Mouse (Mus musculus): ENCODE results near the gene Nlk. TPM values are rescaled to one million over a fixed set of nuclear protein-coding genes. Genes with fewer than 3 reads are reported as not detected.

Nlk gene
- polyA plus RNA-seq, 1 experiment from 2014 or later, result 26.7 TPM

DNA sequence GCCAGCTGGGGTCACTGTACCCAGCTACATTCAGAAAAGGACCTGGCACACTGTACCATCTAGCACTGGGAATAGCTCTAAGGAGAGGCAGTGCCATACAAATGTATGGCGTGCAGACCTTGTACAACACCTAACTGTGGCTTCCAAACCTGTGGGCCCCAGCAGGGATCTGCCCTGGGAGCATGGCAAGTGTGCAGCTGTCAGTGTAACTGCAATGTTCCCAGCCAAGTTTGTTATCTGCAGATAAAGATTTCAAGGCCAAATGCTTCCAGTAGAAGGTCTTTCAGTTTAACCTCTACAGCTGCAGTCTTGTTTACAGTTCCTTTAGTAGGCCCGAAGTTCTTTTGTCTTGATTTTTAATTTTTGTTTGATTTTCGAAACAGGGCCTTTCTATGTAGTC, 141.6 kb downstream of the Nlk start:
- Histone ChIP-seq H3K9me3 (no peaks in the 10 kb centered on the region), H3K36me3 (replicated peaks) (no peaks in the 10 kb centered on the region), H3K4me1 (peaks cover 5% of the 10 kb centered on the region; the same call in 1 of the 2 replicates), H3K9ac (no peak overlapping the region), H3K27me3 (replicated peaks) (no peaks in the 10 kb centered on the region), H3K4me3 (no peak overlapping the region), H3K4me2 (no peak overlapping the region), H3K27ac (no peak overlapping the region)
- 84% methylated on average over 3 of the region's 3 CpGs for WGBS
- no peak for ATAC-seq (replicated peaks)

DNA sequence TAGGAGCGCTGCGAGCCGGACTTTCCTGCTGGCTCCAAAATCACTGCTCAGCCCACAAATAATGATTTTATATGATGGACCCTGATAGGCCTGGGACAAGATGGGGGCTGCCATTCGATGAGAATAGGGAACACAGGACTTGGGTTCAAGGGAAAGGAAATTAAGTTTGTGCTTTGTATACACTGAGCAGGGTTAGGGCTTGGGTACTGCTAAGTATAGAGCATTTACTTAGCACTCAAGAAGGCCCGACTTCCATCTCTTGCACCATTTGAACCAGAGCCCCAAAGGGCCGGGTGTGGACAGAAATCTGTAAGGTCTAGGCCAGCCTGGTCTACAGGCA, 146.1 kb downstream of the Nlk start:
- Histone ChIP-seq H3K27me3 (replicated peaks) (no peaks in the 10 kb centered on the region), H3K4me3 (peak overlapping the region; percentile 62), H3K9me3 (no peaks in the 10 kb centered on the region), H3K36me3 (replicated peaks) (no peaks in the 10 kb centered on the region), H3K4me2 (peak overlapping the region; percentile 86), H3K27ac (peak overlapping the region; percentile 91), H3K4me1 (peaks cover 19% of the 10 kb centered on the region), H3K9ac (peak overlapping the region; percentile 64)
- ATAC-seq (replicated peaks), result peak; percentile 56
- WGBS, result 33% methylated on average over 6 of the region's 6 CpGs

DNA sequence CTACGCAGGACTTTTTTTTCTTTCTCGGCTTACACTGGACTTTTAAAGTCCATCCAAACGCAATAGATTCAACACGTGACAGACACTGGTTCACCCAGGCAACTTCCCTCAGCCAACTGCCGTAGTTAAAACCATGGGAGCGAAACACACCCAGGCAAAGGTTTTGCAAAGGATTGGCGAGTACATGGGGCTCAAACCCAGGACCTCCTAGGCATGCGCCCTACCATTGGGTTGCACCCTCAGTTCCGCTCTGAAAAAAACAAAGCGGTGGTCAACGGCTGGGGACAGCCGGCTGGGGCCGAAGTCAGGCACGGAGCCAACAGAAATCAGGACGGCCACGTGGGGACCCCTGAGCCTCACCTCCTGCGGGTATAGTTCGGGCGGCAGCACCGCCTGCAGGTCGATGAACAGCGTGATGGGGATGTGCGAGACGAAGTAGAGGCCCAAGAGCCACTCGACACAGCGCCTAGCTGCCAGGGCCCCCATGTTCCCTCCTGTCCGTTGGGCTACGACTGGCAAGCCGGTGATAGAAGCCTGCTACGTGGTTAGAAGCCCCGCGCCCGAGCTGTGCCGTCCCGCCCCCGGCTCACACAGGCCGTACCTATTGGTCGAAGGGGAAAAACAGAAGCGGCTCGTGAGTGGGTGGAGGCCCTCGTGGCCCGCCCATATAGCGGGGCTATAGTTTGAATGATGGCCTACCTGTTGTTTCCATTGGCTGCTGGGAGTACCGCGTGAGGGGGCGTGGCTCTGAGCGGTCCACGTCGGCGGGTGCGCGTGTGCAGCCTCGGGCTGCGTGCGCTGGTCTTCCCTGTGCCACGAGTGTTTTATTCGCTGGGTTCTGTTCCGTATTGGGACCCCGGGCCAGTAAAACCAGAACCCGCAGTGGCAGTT, 146.8 kb downstream of the Nlk start, which contains the start of gene Tmem97:
TSS of gene Tmem97 (minus strand) at position 610 of the 891 bp plus-strand sequence.
- Histone ChIP-seq H3K9me3 (no peaks in the 10 kb centered on the region), H3K27me3 (replicated peaks) (no peaks in the 10 kb centered on the region), H3K4me1 (peaks cover 19% of the 10 kb centered on the region), H3K4me2 (peak within 1 kb of the TSS; percentile 86), H3K27ac (peak within 1 kb of the TSS; percentile 91), H3K9ac (peak within 1 kb of the TSS; percentile 64), H3K36me3 (replicated peaks) (no peaks in the 10 kb centered on the region), H3K4me3 (peak within 1 kb of the TSS; percentile 62)
- ATAC-seq (replicated peaks), result peak; percentile 100
- WGBS, result under 1% methylated on average over 60 of the region's 60 CpGs

DNA sequence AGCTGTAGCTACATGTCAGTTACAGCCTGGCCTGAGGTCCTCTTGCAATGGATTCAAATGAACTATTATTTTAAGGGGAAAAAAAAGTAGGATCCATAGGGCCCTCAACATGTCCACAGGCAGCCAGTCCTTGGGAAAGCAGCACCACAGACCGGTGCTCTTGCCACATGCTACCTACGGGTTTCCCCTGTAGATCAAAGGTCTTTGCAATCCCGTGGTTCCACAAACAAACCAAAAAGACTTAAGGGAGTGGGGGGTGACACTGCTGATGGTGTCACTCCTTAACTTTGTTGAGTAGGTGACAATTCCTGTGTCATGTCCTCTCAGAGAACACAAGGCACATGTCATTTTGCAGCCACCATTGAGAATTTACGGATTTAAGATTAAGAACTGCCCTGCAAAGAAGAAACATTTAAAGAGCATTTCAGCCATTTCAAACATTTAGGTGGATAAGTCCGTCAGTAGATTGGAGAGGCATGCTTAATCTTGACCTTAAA, 147.6 kb downstream of the Nlk start:
- peak overlapping the region; percentile 55; the same call in 1 of the 2 replicates for H3K9ac ChIP-seq
- no peak overlapping the region for H3K27ac ChIP-seq
- no peaks in the 10 kb centered on the region for H3K9me3 ChIP-seq
- no peak for ATAC-seq (replicated peaks)
- peak overlapping the region; percentile 86 for H3K4me2 ChIP-seq
- WGBS, result 12% methylated on average over 5 of the region's 5 CpGs
- no peaks in the 10 kb centered on the region for H3K27me3 ChIP-seq (replicated peaks)
- H3K4me1 ChIP-seq, result peaks cover 19% of the 10 kb centered on the region
- H3K36me3 ChIP-seq (replicated peaks), result no peaks in the 10 kb centered on the region
- H3K4me3 ChIP-seq, result peak overlapping the region; percentile 62

DNA sequence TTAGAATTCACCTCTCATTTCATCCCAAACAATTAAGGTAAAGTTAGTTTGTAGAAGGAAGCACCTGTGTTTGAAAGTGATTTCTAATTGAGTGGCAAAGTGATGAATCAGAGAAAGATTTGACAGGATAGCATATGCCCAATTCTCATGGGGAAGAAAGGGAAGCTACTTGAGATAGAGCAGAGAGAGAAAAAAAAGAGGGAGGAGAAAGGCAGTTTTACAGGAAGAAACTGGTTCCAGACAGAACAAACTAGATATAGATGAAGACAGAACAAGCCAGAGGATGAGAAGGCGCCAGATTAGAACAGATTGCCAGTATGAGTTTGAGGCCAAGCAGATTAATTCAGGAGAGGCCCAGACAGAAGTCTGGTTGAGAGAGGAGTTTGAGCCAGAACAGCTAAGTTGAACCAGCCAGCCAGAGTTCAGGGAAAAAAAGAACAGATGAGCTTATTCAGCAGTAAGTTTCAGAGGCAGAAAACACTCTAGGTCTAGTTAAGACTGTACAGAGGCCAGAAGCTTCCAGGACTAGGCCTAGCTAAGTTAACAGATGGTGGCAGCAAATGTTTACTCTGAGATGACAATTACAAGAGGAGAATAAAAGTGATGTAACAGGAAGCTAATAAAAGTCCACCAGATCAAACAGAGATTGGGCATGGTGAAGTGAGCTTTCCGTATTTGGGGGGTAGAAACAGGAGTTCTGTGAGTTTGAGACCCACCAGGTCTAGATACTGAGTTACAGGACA, 149.3 kb downstream of the Nlk start:
- WGBS, result 89% methylated on average over 2 of the region's 2 CpGs
- Histone ChIP-seq H3K36me3 (replicated peaks) (peaks cover 11% of the 10 kb centered on the region), H3K27me3 (replicated peaks) (no peaks in the 10 kb centered on the region), H3K4me1 (peaks cover 19% of the 10 kb centered on the region), H3K9ac (no peak overlapping the region), H3K4me2 (no peak overlapping the region), H3K9me3 (no peaks in the 10 kb centered on the region), H3K4me3 (no peak overlapping the region), H3K27ac (no peak overlapping the region)
- no peak for ATAC-seq (replicated peaks)

DNA sequence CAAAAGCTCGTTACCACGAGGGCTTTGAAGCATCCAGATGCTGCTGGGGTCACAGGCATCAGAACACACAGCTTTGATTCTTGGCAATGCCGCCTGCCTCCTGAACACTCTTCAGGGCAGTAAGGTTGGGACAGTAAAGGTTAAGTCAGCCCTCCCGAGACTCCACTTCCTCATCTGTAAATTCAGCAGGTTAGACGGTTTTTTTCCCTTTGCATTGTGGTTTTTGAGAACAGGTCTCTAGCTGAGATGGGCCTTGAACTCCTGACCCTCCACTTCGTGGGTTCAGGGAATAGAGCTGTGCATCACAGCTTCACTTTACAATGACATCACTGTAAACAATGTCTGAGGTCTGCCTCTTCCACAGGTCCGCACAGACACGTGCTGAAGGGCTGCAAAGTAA, 152.0 kb downstream of the Nlk start:
- Histone ChIP-seq H3K27ac (no peak overlapping the region), H3K4me1 (peaks cover 15% of the 10 kb centered on the region), H3K9ac (no peak overlapping the region), H3K4me2 (no peak overlapping the region), H3K27me3 (replicated peaks) (no peaks in the 10 kb centered on the region), H3K4me3 (no peak overlapping the region), H3K9me3 (no peaks in the 10 kb centered on the region), H3K36me3 (replicated peaks) (peaks cover 21% of the 10 kb centered on the region)
- ATAC-seq (replicated peaks), result no peak
- 85% methylated on average over 8 of the region's 8 CpGs for WGBS

DNA sequence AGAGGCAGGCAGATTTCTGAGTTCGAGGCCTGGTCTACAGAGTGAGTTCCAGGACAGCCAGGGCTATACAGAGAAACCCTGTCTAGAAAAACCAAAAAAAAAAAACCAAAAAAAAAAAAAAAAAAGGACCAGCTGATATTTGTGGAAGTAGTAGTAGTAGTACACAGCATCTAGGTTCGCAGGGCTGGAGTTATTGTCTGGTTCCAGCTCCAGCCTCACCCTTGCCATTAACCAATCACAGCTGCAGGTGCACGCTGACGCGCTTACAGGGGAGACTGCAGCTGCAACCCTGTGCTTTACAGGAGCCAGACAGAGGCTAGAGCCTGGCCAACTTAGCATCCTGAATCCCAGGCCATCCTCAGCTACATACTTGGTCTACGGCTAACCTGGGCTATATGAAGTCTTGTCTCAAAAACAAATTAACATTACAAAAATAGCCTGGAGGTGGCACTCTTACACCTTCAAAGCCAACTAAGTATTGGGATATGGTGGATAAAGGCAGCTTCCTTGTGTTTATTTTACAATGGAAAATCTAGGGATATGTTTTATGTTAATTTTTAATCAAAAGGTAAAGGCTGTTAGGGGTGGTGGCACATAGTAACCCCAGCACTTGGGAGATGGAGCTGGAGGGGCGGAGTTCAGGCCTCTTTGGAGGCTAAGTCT, 152.6 kb downstream of the Nlk start:
- 94% methylated on average over 7 of the region's 7 CpGs for WGBS
- Histone ChIP-seq H3K4me3 (no peak overlapping the region), H3K4me2 (no peak overlapping the region), H3K9me3 (no peaks in the 10 kb centered on the region), H3K27ac (no peak overlapping the region), H3K27me3 (replicated peaks) (no peaks in the 10 kb centered on the region), H3K36me3 (replicated peaks) (peaks cover 25% of the 10 kb centered on the region), H3K9ac (no peak overlapping the region), H3K4me1 (peaks cover 9% of the 10 kb centered on the region)
- ATAC-seq (replicated peaks), result no peak

DNA sequence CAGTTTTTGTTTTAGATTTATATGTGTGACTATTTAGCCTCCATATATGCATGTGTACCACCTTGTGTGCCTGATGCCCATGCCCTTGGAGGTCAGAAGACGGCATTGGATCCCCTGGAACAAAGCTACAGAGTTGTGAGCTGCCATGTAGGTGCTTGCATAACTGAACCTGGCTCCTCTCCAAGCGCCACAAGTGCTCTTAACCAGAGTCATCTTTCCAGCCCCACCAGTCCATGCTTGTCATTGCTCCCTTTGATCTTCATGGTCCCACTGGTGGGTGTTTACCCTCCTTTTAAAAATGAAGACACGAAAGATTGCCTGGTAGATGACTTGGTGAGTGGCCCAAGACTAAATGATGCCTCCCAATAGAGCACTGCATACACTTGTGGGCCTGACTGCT, 156.8 kb downstream of the Nlk start:
- ATAC-seq (replicated peaks), result no peak
- Histone ChIP-seq H3K36me3 (replicated peaks) (peaks cover 34% of the 10 kb centered on the region), H3K9me3 (no peaks in the 10 kb centered on the region), H3K4me3 (no peak overlapping the region), H3K4me2 (no peak overlapping the region), H3K4me1 (peaks cover 15% of the 10 kb centered on the region), H3K27ac (no peak overlapping the region), H3K9ac (no peak overlapping the region), H3K27me3 (replicated peaks) (no peaks in the 10 kb centered on the region)
- 90% methylated on average over 3 of the region's 3 CpGs for WGBS

DNA sequence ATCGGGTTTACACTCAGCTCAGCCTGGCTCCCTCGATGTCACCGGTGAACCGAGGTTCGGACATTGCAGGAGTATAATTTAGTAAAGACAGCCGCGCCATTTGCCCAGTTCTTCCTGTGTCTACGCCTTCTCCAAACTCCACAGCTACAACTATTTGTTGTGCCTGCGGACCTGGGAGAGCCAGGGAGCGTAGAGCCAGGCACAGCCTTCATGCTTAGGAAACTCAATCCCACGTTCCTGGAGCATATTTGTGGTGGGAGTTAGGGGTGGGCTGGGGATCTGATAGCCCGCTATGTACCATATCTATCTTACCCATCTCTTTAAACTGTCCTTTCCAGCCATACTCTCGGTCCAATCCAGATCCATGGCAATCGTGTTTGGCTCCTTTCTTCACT, 160.5 kb downstream of the Nlk start:
- no peak for ATAC-seq (replicated peaks)
- Histone ChIP-seq H3K4me2 (peak overlapping the region; percentile 67), H3K27me3 (replicated peaks) (no peaks in the 10 kb centered on the region), H3K9ac (peak overlapping the region; percentile 76), H3K36me3 (replicated peaks) (peaks cover 22% of the 10 kb centered on the region), H3K9me3 (no peaks in the 10 kb centered on the region), H3K27ac (peak overlapping the region; percentile 92), H3K4me3 (peak overlapping the region; percentile 94), H3K4me1 (peaks cover 37% of the 10 kb centered on the region)
- 3% methylated on average over 14 of the region's 14 CpGs for WGBS

DNA sequence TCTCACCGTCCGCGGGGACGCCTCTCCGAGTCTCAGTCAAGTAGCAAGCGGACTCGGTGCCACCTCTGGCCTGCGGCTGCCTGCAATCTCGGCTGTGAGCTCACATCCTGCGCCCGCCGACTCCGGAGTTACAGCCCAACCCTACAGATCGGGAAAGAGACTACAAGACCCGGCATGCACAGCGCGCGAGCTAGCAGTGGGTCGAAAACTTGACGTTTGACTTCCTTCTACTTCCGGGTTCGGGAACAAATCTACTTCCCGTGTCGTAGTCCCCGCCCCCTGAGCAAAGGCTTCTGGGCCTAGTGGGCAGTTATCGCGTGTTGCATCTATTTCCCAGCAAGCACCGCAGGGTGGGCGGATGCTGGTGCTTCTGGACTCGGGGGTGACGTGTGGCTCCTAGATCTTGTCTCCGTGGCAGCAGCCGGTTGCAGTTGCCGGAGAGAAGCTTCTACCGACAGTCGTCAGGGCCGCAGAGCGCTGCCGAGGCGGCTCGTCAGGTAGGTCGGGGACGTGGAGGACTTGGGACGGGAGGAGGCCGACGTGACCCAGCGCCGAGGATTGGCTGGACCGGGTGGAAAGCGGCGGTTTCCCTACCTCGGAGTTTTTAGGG, 161.0 kb downstream of the Nlk start, which contains the start of the genes Tnfaip1 and Ift20:
TSS of gene Tnfaip1 (minus strand) at position 253 of the 610 bp plus-strand sequence.
TSS of gene Ift20 (plus strand) at position 282 of the 610 bp plus-strand sequence.
- Histone ChIP-seq H3K4me3 (peak within 1 kb of the TSS; percentile 94), H3K36me3 (replicated peaks) (peaks cover 22% of the 10 kb centered on the region), H3K27ac (peak within 1 kb of the TSS; percentile 92), H3K9me3 (no peaks in the 10 kb centered on the region), H3K9ac (peak within 1 kb of the TSS; percentile 89), H3K4me2 (peak within 1 kb of the TSS; percentile 88), H3K27me3 (replicated peaks) (no peaks in the 10 kb centered on the region), H3K4me1 (peaks cover 37% of the 10 kb centered on the region)
- under 1% methylated on average over 52 of the region's 52 CpGs for WGBS
- ATAC-seq (replicated peaks), result peak; percentile 98

DNA sequence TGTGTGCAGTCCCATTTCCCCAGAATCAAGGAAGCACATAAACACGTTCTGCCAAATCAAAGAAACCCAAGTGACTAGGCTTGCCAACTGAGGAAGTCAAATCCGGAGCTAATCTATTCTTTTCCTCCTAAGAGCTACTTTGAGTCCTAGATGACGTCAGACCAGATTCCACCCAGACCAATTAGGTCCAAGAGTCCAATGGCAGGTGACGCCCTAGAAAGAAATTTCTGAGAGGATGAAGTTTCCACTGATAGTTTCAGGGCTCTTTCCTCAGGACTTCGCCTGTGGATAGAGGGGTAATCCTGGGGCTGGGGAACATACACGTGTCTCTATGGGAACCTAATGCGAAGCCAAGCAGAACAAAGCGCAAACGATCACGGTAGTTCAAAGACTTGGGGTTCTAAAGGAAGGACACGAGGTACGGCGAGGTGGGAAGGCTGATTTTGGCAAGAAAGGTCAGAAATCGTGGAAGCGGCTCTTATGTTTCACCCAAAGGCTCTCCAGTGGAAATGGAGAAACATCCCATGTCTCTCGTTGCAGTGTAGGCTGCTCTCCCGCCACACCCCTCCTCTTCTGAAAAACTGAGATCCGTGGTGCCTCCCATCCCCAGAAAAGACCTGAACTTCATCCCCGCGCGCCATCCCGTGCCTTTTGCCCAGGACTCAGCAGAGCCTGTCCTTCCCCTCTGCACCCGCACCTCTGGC, 161.6 kb downstream of the Nlk start:
- peak overlapping the region; percentile 92 for H3K27ac ChIP-seq
- H3K27me3 ChIP-seq (replicated peaks), result no peaks in the 10 kb centered on the region
- peak overlapping the region; percentile 88 for H3K4me2 ChIP-seq
- no peaks in the 10 kb centered on the region for H3K9me3 ChIP-seq
- peak overlapping the region; percentile 89 for H3K9ac ChIP-seq
- under 1% methylated on average over 23 of the region's 23 CpGs for WGBS
- peak overlapping the region; percentile 94 for H3K4me3 ChIP-seq
- peak; percentile 19 for ATAC-seq (replicated peaks)
- peaks cover 37% of the 10 kb centered on the region for H3K4me1 ChIP-seq
- peaks cover 16% of the 10 kb centered on the region; the same call in 1 of the 2 replicates for H3K36me3 ChIP-seq (replicated peaks)
